Mouse (Mus musculus): ENCODE results near the gene Ankrd6. TPM values are rescaled to one million over a fixed set of nuclear protein-coding genes. Genes with fewer than 3 reads are reported as not detected.

The Ankrd6 gene
- polyA plus RNA-seq, 1 experiment = 2.3 TPM

GRCm38 (mm10) chr4:32909241-32909979 is 41.2 kb downstream of the Ankrd6 start:
- H3K27ac ChIP-seq (ENCODE audit: insufficient read depth, low read length) = no peak overlapping the region
- no peak overlapping the region for H3K4me3 ChIP-seq (ENCODE audit: insufficient read depth, low read length)
- H3K4me1 ChIP-seq (ENCODE audit: control insufficient read depth, insufficient read depth, low read length) = peaks cover 7% of the 10 kb centered on the region
- TF ChIP-seq POLR2A (IDR thresholded peaks at IDR 0.05; ENCODE audit: low read depth, low read length) (no peak), CTCF (IDR thresholded peaks at IDR 0.05; ENCODE audit: borderline replicate concordance, insufficient read depth, low read length) (no peak)

- no peak for TF ChIP-seq POLR2A (IDR thresholded peaks at IDR 0.05; ENCODE audit: low read depth, low read length)
- TF ChIP-seq CTCF (IDR thresholded peaks at IDR 0.05; ENCODE audit: borderline replicate concordance, insufficient read depth, low read length) = no peak
- Histone ChIP-seq H3K4me3 (ENCODE audit: insufficient read depth, low read length) (no peak overlapping the region), H3K27ac (ENCODE audit: insufficient read depth, low read length) (no peak overlapping the region), H3K4me1 (ENCODE audit: control insufficient read depth, insufficient read depth, low read length) (peaks cover 7% of the 10 kb centered on the region)
Observed at GRCm38 (mm10) chr4:32907631-32908030, 43.0 kb downstream of the Ankrd6 start.

DNA sequence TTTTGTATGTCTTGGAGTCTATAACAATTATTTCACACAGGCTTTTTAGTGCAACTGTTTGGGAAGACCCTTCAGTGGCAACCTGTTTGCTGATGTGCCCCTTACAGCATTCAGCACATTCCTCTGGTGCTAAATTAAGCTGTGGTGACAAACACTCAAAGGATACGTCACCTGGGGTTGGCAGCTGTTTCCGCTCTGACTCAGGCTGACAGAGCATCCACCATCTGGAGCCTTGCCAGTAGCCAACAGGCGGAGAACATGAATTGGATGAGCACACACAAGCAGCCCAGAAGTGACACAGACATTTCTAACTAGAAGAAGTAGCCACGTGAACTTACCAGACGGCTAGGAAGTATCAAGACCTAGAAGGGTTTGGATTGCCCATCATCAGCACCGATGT is 44.0 kb downstream of the Ankrd6 start:
- TF ChIP-seq CTCF (IDR thresholded peaks at IDR 0.05; ENCODE audit: borderline replicate concordance, insufficient read depth, low read length) = no peak
- no peak for TF ChIP-seq POLR2A (IDR thresholded peaks at IDR 0.05; ENCODE audit: low read depth, low read length)
- Histone ChIP-seq H3K4me1 (ENCODE audit: control insufficient read depth, insufficient read depth, low read length) (peaks cover 7% of the 10 kb centered on the region), H3K27ac (ENCODE audit: insufficient read depth, low read length) (0 out of 2 replicates have a peak overlapping the region, but pooled peaks have one; percentile 39), H3K4me3 (ENCODE audit: insufficient read depth, low read length) (no peak overlapping the region)

GRCm38 (mm10) chr4:32905913-32906312 is 44.7 kb downstream of the Ankrd6 start:
- Histone ChIP-seq H3K4me1 (ENCODE audit: control insufficient read depth, insufficient read depth, low read length) (peaks cover 7% of the 10 kb centered on the region), H3K27ac (ENCODE audit: insufficient read depth, low read length) (no peak overlapping the region), H3K4me3 (ENCODE audit: insufficient read depth, low read length) (no peak overlapping the region)
- TF ChIP-seq POLR2A (IDR thresholded peaks at IDR 0.05; ENCODE audit: low read depth, low read length) (no peak), CTCF (IDR thresholded peaks at IDR 0.05; ENCODE audit: borderline replicate concordance, insufficient read depth, low read length) (no peak)

GRCm38 (mm10) chr4:32905381-32905780 is 45.3 kb downstream of the Ankrd6 start:
- Histone ChIP-seq H3K27ac (ENCODE audit: insufficient read depth, low read length) (no peak overlapping the region), H3K4me3 (ENCODE audit: insufficient read depth, low read length) (no peak overlapping the region), H3K4me1 (ENCODE audit: control insufficient read depth, insufficient read depth, low read length) (peaks cover 7% of the 10 kb centered on the region)
- no peak for TF ChIP-seq POLR2A (IDR thresholded peaks at IDR 0.05; ENCODE audit: low read depth, low read length)
- TF ChIP-seq CTCF (IDR thresholded peaks at IDR 0.05; ENCODE audit: borderline replicate concordance, insufficient read depth, low read length) = no peak

DNA sequence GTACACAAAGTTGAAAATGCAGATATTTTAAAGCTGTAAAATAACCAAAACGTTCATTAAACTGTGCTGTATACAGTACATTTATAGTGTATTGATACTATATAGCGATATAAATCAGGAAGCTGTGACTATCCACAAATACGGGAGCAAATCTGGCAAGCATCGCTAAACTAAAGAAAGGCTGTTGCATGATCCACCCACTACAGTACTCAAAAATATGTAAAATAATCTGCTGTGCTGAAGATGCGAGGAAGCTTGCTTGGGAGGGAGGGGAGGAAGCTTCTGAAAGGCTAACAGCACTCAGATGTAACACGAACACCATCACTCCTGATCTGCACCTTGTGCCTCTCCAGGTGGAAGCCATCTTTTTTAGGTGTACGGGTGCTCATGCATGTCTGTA is 46.8 kb downstream of the Ankrd6 start:
- TF ChIP-seq CTCF (IDR thresholded peaks at IDR 0.05; ENCODE audit: borderline replicate concordance, insufficient read depth, low read length) (no peak), POLR2A (IDR thresholded peaks at IDR 0.05; ENCODE audit: low read depth, low read length) (no peak)
- no peak overlapping the region for H3K4me3 ChIP-seq (ENCODE audit: insufficient read depth, low read length)

GRCm38 (mm10) chr4:32899051-32899450 is 51.6 kb downstream of the Ankrd6 start:
- Histone ChIP-seq H3K4me1 (ENCODE audit: control insufficient read depth, insufficient read depth, low read length) (no peaks in the 10 kb centered on the region), H3K27ac (ENCODE audit: insufficient read depth, low read length) (no peak overlapping the region), H3K4me3 (ENCODE audit: insufficient read depth, low read length) (no peak overlapping the region)
- TF ChIP-seq POLR2A (IDR thresholded peaks at IDR 0.05; ENCODE audit: low read depth, low read length) (no peak), CTCF (IDR thresholded peaks at IDR 0.05; ENCODE audit: borderline replicate concordance, insufficient read depth, low read length) (no peak)

More for the DNA sequence above, 46.8 kb downstream of the Ankrd6 start:
- Histone ChIP-seq H3K27ac (ENCODE audit: insufficient read depth, low read length) (no peak overlapping the region), H3K4me1 (ENCODE audit: control insufficient read depth, insufficient read depth, low read length) (peaks cover 7% of the 10 kb centered on the region)

- no peaks in the 10 kb centered on the region for H3K4me1 ChIP-seq (ENCODE audit: control insufficient read depth, insufficient read depth, low read length)
- no peak overlapping the region for H3K27ac ChIP-seq (ENCODE audit: insufficient read depth, low read length)
- no peak for TF ChIP-seq CTCF (IDR thresholded peaks at IDR 0.05; ENCODE audit: borderline replicate concordance, insufficient read depth, low read length)
- no peak for TF ChIP-seq POLR2A (IDR thresholded peaks at IDR 0.05; ENCODE audit: low read depth, low read length)
- H3K4me3 ChIP-seq (ENCODE audit: insufficient read depth, low read length) = no peak overlapping the region
Observed at GRCm38 (mm10) chr4:32891341-32891740, 59.3 kb downstream of the Ankrd6 start.

- Histone ChIP-seq H3K4me3 (ENCODE audit: insufficient read depth, low read length) (no peak overlapping the region), H3K27ac (ENCODE audit: insufficient read depth, low read length) (no peak overlapping the region), H3K4me1 (ENCODE audit: control insufficient read depth, insufficient read depth, low read length) (no peaks in the 10 kb centered on the region)
- TF ChIP-seq POLR2A (IDR thresholded peaks at IDR 0.05; ENCODE audit: low read depth, low read length) = no peak
- TF ChIP-seq CTCF (IDR thresholded peaks at IDR 0.05; ENCODE audit: borderline replicate concordance, insufficient read depth, low read length) = no peak
Observed at GRCm38 (mm10) chr4:32890735-32891098, 59.9 kb downstream of the Ankrd6 start.

DNA sequence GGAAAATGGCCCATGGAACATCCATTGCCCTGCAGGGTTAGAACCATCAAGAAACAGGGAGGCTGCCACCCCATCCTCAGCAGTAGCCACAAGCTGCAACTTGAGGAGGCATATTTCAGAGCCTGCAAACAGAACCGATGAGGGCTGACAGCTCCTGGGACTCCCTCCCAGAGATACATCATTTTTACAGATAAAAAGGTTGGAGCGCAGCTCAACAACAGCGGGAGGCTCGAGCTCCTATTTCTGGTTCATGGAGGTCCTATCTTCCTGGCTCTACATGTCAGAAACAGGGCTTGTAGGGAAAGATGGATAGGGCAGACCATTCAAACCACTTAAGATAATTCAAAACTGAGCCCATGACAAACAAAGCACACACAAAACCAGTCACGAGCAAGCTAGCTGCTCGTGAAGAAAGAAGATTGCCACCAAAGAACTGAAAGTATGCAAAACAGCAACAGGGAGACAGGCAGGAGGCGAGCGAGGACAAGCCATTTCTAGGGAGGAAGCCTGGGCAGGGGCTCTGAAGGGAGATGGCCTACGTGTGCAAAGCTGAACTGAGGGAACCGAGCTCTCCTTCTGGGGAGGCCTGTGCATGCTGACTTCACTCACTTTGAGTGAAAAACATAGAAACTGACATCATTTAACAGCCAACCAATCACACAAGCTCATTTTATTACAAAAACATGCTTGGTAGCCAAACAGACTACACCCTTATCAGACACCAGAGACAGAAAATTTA is 60.5 kb downstream of the Ankrd6 start:
- Histone ChIP-seq H3K27ac (ENCODE audit: insufficient read depth, low read length) (no peak overlapping the region), H3K4me1 (ENCODE audit: control insufficient read depth, insufficient read depth, low read length) (no peaks in the 10 kb centered on the region), H3K4me3 (ENCODE audit: insufficient read depth, low read length) (no peak overlapping the region)
- no peak for TF ChIP-seq POLR2A (IDR thresholded peaks at IDR 0.05; ENCODE audit: low read depth, low read length)
